Mouse (Mus musculus) left cerebral cortex, adult 8-10 months (tissue): ENCODE data around the gene Rab8a. TPM values are rescaled to one million over a fixed set of nuclear protein-coding genes. Genes with fewer than 3 reads are reported as not detected.

Experiments
- DNase-seq, 2 experiments: peaks; one replicate each; pipeline ENCODE4 v3.0.0; 2022; ENCODE audit warnings: low spot score in 2 of 2
- total RNA-seq, 4 experiments: library from RNA; stranded (reverse); gene quantifications; 2 replicates each; pipeline ENCODE4 v1.2.4; 2022

The Rab8a gene
- total RNA-seq, 4 experiments from 2014 or later: 33.0 to 42.4 (median 40.1) TPM

GRCm38 (mm10) chr8:72146056-72146455, 14.9 kb upstream of the Rab8a start:
- no peak for DNase-seq

DNA sequence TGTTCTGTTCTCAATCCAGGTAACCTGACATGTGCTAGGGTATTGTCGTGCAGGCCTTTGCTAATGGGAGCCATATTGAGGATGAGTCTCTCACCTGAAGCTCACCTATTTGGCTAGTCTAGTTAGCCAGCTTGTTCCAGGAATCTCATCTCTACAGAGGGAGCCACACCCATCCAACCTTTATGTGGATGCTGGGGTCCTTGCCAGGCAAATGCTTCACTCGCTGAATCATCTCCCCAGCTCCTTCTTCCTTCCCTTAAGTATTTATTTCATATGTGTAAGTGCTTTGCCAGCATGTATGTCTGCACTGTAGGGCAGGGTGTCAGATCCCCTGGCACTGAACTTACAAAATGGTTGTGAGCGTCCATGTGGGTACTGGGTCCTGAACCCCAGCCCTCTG, 14.4 kb upstream of the Rab8a start:
- no peak for DNase-seq

DNA sequence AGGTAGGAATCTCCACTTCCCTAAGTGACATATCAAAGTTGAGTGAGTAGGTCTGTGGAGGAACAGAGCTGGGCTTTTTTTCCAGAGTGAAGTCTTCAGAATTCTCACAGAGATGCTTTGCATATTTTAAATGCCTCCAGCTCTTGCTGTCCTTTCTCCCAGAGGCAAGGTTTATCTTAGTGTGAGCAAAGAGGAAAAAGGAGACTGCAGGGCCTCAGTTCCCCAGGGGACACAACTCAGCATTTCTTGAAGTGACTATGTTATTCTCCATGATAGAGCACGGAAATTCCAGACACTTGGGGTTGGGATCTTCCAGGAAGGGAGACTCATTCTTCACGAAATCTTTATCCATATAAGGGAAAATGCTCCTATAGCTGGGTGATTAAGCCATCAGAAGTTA, 13.7 kb upstream of the Rab8a start:
- no peak for DNase-seq

GRCm38 (mm10) chr8:72149056-72149455, 11.9 kb upstream of the Rab8a start:
- DNase-seq: no peak

DNA sequence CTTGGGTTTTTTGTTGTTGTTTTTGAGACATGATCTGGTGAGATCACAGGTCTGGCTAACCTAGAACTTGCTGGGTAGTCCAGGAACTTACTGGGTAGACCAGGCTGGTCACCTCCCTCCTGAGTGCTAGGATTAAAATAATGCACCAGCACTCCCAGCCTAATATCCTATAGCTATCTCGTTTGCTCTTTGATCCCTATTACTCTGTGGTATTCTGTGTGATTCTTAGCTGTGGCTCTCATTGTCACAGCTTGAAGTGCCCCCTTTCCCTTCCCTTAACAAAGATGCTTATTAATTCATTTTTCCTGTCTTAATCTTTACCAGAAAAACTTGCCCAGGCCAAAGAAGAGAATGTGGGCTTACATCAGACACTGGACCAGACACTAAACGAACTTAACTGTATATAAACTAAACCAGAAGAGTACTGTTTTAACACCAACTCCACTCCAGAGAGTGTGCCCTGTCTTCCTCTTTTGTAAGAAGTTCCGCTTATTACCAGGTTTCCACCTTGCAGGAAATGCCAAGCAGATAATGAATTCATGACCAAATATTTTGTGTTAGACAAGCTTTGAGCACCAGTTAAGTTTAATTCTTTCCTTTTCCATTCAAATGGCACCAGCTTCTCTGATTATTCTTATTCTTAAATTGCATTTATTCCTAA, 9.5 kb upstream of the Rab8a start:
- no peak for DNase-seq

DNA sequence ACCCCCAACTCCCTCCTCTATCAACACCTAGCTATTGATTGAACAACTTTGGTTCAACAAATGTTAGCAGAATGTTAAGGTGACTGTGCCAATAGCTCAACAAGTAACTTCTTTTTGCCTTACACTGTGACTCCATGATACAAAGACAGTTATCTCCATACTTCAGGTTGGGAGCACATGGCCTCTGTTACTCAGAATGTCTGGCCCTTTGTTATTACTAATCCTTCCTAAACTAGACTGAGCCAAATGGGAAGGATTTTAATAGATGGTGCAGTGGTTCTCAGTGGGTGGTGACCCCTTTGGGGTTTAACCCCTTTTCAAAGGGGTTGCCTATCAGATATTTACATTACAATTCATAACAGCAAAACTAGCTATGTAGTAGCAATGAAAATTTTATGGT, 7.6 kb upstream of the Rab8a start:
- DNase-seq: no peak

- DNase-seq: no peak
These were observed 2.9 kb upstream of the Rab8a start for GRCm38 (mm10) chr8:72158096-72158495.

- DNase-seq: no peak
These were observed 2.3 kb upstream of the Rab8a start for GRCm38 (mm10) chr8:72158726-72159125.

DNA sequence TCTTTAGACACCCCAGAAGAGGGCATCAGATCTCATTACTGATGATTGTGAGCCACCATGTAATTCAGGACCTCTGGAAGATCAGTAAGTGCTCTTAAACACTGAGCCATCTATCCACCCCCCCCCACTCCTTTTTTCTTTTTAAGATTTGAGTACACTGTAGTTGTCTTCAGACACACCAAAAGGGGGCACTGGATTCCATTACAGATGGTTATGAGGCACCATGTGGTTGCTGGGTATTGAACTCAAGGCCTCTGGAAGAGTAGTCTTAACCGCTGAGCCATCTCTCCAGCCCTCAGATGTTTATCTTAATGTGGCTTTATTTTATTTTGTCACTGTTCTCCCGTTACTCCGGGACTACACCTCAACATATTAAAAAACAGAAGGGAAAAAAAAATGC, 993 bp upstream of the Rab8a start:
- DNase-seq: no peak

- DNase-seq: no peak
These were observed 1.8 kb downstream of the Rab8a start for GRCm38 (mm10) chr8:72162821-72163220.

DNA sequence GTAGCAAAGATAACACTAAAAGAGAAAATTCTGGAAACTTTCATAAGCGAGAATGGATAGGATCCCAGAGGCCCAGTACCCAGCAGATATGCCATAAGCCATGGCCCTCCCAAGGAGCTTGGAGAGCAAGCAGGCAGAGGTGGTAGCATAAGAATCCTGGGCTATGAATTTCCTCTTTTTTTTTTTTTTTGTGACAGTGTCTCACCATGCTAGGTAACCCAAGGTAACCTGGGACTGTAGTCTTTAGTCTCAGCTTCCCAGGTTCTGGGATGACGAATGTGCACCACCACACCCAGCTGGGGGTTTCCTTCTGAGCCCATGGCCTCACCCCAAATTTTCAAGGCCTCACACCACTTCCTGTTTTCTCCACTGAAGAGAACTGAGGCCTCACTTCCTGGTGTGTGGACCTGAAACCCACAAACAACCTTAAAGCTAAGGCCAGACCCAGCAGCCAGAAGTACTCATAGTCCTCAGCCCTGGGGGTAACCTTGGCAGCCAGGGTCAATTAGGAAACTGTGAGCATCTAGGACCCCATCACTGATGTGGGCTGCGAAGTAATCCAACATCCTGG, 8.2 kb downstream of the Rab8a start:
- no peak for DNase-seq

GRCm38 (mm10) chr8:72169681-72170249, 8.8 kb downstream of the Rab8a start:
- DNase-seq: no peak

GRCm38 (mm10) chr8:72177346-72177925, 16.4 kb downstream of the Rab8a start:
- DNase-seq: peak in 1 of 2 experiments; percentile 39

GRCm38 (mm10) chr8:72183554-72184202, 22.7 kb downstream of the Rab8a start:
- no peak for DNase-seq

DNA sequence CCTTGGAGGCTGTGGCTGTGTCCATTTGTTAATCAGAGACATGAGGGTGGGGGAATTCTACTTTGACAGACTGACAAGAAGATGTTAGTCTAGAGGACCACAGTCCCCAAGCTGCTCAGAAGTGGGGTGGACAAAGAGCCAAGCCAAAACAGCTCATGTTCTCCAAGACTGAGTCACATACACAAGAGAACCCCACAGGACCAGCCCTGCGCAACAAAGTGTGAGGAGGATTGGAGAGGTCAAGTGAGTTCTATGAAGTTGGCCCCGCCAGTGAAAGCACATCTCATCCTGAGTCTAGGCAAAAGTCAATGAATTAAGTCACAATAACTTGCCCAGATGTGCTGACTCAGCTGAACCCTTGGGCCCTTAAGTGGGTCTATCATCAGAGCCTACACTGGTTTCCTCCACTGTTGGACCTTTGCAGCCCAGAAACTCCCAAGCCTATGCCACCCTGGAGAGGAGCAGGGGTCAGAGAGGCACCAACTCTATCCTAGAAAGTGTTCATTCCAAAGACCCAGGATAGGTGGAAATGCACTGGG, 26.9 kb downstream of the Rab8a start:
- DNase-seq: no peak

DNA sequence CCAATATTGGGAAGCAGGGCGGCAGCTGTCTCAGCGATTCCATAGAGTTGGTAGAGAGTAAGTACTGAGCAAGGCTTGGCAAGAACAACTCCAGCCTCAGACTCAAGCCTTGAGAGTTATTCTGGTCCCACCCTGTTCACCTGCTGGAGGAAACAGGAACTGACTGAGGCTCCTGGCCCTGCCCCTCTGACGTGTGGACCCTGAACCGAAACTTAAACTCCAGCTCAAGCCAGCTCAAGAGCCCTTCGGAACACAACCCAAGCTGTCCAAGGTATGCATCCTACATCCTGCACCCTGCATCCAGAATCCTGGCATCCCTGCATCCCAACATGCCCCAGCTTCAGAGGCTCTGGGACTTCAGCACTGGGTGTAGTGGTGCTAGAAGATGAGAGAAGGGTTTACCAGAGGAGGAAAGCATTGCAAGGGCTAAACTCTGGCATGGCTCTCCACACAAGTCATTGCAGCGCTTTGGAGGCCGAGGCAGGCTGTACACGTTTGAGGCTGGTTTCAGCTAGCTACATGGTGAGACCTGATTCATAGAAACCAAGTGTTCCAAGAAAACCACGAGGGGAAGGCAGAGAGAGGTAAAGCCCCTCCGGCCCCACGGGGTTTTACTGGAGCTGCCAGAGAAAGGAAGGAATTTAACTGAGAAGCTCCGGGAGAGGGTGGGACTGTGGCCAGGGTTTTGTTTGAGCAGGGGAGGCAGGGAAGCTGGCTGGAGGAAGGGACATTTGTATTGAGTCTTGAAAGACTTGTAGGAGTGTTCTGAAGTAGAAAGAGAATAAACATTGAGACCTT, 28.6 kb downstream of the Rab8a start, which contains the start of gene Hsh2d:
TSS of gene Hsh2d (plus strand) at position 222 of the 798 bp plus-strand sequence.
- DNase-seq: no peak

- no peak for DNase-seq
These were observed 29.2 kb downstream of the Rab8a start for GRCm38 (mm10) chr8:72190215-72190539.

DNA sequence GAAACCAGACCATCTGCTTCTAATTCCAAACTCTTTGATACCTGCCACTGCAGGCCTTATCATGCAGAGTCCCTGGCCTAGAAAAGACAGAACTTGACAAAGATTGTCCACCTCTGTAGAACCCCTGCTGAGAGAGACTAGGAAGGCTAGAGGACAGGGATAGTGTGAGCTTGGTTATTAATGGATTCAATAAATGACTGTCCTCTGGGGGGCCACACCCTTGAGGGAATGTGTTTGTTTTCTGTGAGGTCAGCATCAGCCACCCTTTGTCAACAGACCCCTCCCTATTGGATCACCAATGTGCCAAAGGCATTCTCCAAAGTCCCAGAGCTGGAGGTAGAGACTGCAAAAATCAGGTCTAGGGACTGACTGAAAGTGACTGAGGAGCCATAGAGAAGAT, 31.1 kb downstream of the Rab8a start:
- DNase-seq: no peak

GRCm38 (mm10) chr8:72197997-72198396, 37.0 kb downstream of the Rab8a start:
- DNase-seq: no peak

GRCm38 (mm10) chr8:72208582-72208981, 47.6 kb downstream of the Rab8a start:
- DNase-seq: no peak

GRCm38 (mm10) chr8:72210222-72210621, 49.2 kb downstream of the Rab8a start:
- DNase-seq: no peak
